Mouse (Mus musculus): ENCODE data around the gene Ramp2. TPM values are rescaled to one million over a fixed set of nuclear protein-coding genes. Genes with fewer than 3 reads are reported as not detected.

Gene Ramp2
- total RNA-seq, 2 experiments from 2014 or later = 39.5 to 61.8 TPM

DNA sequence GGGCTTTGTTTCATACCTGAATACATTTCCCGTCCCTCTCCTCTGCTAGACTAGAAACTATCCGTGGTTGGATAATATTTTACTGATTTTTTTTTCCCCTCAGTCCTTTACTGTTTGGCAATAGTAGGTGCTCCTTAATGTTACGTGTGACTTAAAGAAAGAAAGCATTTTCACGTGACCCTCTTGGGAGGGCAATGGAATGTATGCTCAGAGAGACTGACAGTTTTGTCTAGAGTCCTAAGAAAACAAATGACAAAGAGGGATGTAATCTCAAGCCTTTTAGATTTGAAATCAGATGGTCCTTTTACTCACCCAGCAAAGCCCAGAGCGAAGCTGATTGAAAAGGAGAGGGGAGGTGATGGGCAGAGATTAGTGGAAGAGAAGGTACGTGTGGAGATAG is 20.1 kb downstream of the Ramp2 start:
- no peak for DNase-seq

DNA sequence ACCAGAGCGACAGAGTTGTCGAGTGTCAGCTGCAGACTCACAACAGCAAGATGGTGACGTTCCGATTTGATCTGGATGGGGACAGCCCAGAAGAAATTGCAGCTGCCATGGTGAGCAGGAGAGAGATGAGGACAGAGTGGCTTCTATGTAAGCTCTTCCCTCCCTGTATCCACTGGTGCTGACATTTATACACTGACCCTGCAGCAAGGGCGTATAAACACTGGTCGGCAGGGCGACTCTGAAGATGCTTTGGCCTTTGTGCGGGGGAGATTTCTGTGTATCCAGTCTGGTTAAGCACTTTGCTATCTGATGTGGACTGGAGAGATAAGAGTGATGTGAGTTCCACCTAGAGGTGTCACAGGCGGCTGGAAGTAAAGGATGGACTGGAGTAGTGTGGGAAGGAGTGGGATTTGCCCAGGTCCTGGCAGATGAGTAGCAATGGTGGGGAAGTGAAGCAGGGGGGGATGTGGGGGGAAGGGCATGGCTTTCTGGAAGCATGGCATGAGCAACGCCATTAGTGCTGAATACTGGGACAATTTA is 23.8 kb downstream of the Ramp2 start:
- no peak for DNase-seq

DNA sequence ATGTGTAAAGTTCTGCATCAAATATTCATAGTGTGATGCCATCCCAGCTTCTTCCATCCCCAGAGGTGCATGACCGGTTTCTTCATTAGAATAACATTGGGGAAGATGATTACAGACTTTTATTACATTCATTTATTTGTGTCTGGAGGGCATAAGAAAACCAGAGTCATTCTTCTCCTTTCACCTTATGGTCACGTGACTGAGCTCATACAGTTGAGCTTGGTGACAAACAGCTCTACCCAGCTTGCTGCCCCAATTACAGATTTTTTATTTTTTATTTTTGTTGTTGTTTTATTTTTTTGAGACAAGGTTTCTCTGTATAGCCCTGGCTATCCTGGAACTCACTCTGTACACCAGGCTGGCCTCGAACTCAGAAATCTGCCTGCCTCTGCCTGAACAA is 26.6 kb downstream of the Ramp2 start:
- no peak for DNase-seq

DNA sequence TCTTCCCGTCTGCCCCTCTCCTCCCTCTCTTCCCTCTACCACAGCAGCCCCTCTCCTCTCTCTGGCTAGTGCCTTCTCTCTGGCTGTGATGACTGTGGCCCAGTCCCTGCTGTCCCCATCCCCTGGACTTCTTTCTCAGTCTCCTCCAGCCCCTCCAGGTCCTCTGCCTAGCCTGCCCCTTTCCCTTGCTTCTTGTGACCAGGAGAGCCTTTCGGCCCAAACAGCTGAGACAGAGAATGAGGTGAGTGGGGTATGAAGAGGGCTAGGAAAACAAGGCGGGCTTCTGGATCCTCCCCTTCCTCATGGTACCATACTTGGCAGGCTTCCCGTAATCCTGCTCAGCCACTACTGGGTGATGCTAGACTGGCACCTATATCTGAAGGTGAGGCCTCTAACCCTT is 29.5 kb downstream of the Ramp2 start:
- no peak for DNase-seq

DNA sequence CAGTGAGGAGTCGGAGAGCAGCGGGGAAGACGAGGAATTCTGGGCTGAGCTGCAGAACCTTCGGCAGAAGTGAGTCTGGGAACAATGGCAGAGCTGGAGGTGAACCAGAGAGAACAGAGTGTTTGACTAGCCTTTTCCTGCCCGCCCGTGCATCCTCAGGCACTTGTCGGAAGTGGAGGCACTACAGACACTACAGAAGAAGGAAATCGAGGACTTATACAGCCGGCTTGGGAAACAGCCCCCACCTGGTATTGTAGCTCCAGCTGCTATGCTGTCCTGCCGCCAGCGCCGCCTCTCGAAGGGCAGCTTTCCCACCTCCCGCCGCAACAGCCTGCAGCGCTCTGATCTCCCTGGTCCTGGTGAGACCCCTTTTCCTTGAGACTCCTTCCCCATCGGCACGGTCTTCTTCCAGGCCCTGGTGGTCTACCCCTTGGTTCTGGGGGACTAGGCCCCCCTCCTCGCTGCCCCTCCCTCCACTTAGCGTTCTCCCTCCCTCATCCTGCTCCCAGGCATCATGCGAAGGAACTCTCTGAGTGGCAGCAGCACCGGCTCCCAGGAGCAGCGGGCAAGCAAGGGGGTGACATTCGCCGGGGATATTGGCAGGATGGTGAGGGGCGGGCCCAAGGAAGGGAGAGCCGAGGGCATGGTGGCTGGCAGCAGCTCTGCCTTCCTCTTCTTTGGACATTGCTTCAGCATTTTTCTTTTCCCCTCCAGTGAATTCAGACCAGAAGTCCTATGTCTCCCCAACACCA is 30.7 kb downstream of the Ramp2 start:
- no peak for DNase-seq

DNA sequence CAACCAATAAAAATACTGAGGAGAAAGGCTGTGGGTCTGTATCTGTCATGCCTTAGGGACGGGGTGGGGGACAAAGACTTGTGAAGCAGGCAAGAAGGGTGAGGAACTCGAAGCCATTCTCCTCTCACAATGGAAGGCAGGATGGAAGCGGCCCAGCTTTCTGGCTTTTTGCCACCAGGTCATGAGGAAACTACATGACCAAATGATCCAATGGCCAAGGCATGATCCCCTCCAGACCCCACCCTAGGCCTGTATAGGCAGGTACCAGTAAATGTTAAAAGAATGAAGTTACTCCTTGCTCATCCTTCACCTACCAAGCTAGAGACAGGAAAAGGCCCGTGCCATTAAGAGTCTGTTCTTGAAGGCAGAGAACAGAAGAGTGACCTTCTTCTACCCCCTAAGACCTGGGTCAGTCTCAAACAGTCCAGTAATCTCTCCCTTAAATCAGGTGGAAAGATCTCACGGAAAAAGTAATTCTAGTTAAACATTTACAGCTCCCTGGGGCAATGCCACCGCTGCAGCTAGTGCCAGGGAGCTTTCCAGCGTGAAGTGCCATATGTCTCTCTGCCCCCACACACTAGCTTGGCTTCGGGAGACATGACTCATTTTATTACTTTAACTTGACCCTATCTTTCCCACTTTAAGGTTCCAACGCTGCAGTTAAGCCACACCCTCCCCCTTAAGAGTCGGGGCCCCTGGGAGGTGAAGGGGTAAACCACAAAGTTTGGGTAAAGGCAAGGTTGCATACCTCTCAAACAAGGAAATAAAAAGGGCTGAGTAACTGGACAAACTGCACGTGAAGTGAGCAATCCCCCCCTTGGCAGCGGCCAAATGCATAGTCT is 31.8 kb downstream of the Ramp2 start:
- DNase-seq = no peak

DNA sequence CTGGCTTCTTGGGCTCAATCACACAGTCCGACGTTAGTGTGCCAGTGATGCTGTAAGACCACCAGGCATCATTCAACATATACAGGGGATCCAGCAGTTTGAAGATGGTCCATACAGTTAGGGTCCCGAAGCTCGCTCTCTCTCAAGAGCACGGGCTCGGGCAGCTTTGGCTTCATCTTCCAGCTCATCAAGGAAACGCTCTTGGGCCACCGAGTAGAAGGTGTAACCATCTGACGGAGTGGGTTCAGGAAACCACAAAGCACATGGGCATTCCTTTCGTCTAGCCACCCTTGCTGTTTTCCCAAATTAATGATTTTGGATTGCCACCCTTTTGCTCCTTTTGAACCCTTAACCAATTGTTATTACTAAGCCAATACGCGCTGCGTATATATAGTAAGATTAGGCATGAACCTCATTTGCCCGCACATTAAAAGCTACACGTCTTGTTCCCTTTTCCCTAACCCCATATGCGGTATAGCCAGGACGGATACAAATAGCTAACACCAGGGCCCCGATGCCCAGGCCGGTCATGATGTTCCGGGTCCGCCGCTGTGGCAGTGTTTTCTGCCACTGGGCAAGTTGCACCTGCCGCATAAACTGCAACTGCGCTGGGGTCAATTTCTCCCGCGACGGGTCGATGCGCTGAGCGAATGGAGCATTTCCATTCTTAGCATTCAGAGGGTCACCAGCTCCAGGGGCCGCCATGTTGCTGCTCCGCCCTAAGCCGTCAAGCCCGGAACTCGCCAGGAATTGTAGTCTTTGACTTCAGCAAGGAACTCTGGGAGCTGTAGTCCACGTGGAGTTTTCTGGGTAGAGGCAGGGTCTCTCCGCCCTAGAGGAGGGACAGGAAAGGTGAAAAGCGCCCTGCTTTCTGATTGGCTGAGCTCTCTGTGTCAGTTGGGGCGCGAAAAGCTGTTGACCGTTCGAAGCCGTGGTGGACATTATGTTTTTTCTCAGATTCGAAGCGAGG is 32.7 kb downstream of the Ramp2 start, which contains the start of the genes Cntd1 and Coa3:
Gene Cntd1 (plus strand): TSS at position 790 of the 970 bp plus-strand sequence.
Gene Coa3 (minus strand): TSS at position 892 of the 970 bp plus-strand sequence.
- peak; percentile 89 to 90 for DNase-seq

DNA sequence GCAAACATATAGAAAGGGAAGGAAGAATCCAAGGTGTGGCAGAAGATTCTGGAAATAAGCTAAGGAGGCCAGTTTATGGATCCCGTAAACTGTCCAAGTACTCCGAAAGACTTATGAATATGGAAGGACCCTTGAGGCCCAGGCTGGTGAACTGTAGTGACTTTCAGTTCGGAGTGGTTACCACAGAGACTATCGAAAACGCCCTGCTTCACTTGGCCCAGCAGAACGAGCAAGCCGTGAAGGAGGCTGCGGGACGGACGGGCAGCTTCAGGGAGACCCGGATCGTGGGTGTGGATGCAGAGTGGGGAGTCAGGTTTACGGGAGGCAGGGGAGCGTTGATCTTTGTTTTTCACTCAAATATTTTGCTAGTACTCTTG is 33.4 kb downstream of the Ramp2 start:
- no peak for DNase-seq

DNA sequence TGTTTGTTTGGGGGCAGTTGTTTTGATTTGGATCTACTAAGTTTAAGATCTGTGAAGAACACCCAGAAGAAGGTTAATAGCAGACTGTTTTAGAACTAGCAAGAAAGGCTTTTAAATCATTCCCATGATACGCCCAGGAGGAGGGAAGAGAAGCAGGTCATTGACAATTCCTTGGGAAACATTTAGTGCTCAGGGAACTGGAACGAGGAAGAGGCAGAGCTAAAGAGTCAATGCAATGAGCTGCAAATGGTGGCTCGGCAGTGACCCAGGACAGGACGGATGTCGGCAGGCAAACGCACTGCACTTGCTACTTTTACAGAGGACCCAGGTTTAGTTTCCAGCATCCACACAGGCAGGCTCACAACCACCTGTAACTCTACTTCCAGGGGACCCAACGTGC is 35.0 kb downstream of the Ramp2 start:
- no peak for DNase-seq

DNA sequence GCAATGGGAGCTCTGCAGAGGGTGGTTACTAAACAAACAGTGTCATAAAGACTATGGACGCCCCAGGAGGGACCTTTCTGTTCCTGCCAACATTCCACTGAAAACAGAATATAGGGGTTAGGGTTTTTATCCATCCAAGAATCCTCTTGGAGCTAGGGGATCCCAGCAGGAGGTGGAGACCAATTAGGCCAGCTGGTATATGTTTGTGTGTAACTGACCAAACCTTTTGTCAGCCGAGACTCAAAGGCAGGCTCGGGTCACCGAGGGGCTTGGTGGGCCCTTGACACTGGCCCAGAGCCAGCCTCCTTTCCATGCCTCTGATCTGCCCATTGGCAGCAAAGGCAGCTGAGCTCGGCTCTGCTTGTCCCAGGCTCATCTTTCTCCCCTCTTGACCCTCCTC is 37.1 kb downstream of the Ramp2 start:
- DNase-seq = no peak

DNA sequence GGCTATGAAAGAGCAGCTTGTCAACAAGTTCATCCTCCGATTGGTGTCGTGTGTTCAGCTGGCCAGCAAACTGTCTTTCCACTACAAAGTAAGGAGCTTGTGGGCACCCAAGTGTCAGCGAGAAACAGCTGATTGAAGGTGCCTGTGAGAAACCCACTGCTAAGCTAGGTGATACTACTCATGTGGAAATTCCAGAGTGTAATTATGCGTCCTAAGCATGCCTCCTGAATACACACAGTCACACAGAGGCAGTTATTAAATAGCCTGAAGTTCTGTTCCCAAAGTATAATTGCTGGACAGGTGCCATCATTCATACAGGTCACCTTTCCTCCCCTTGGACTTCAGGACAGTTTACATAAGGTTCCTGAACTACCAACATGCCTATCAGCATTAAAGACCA is 38.0 kb downstream of the Ramp2 start:
- no peak for DNase-seq

DNA sequence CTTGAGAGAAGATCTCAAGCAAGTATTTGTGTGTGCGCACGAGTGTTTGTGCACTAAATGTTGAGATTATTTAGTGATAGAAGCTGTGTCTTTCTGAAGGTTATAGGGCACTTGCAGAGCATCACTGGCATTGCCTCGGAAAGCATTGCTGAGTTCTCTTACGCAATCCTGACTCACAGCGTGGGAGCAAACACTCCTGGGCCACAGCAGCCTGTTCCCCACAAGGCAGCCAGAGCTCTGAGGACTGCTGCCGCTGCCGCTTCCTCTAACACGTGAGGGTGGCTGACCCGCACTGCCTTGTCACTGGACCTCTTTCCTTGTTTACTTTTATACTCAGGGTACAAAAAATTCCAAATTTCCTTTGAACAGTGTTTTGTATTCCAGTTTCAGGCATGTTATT is 41.5 kb downstream of the Ramp2 start:
- DNase-seq = peak; percentile 74 to 80

DNA sequence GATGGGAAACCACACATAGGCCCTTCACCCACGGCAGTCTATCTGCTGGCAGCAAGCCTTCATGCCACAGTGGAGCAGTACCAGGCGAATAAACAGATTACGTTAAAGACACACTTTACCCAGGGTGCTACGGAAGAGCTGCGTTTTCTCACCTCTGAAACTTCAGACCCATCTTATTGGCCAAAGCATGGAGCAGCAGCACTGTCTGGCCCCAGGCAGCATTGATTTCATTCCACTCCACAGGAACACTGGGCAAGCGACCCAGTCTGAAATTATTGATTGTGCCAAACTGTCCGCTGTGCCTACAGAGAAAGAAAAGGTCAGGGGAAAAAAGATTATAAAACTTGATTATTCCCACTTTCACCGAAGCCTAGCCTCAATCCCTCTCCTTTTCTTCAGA is 45.4 kb downstream of the Ramp2 start:
- no peak for DNase-seq

DNA sequence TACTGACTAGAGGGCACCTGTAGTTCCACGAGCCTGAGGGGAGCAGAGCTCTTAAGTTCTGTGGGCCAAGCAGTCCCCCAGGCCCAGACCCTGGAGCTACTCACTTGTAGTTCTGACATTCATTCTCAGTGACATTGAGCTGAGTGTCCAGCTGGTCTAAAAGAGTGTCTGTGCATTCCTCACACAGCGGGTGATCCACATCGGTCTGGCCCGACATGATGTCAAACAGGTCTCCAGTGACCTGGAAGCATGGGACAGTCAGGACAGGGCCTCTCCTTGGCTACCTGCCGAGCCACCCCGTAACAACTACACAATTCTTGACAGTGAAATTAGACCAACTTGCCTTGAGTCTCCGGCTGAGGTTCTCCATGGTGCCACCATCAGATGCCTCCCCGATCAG is 49.4 kb downstream of the Ramp2 start:
- DNase-seq = no peak

DNA sequence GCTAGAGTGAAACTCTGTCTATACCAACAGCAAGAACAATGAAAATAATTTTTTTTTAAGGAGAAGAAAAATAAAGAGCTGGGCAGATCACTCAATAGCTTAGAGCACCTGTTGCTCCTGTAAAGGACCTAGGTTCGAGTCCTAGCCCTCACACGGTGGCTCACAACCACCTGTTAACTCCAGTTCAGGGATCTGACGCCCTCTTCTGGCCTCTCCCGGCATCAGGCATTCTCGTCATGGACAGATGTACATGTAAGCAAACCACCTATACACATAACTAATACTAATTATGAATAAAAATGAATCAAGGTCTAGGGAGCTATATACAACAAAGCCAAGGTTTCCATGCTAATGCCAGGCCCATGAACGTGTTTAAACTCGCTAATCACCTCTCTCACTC is 55.1 kb downstream of the Ramp2 start:
- DNase-seq = no peak

DNA sequence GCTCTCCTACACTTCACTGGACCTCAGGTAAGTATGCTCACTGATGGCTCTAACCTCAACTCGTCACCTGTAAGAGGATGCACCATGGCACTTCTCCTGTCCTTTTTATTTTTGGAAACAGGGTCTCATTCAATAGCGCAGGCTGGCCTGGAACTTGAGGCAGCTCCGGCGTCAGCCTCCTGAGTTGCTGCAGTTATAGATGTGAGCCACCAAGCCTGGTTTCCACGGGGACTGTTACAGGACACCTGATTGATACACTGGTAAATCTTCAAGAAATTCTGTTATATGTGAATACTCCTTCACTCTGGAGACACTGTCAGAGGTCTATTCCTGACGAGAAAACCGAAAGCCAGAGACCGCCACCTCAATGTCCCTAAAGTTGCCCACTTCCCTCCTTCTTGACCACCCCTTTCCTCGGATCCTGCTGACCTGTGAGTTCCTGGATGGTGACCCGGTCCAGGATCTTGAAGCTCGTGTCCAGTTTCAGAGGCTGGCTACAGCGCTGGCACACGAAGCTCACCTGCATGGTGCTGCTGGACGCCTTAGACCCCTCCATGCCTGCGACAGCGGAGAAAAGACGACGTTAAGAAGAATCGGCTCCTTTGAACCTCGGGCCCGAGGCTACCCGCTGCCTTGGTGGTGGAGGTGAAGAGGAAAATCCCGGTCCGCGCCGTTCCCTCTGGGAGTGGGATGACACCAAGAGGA is 55.6 kb downstream of the Ramp2 start:
- DNase-seq = no peak

DNA sequence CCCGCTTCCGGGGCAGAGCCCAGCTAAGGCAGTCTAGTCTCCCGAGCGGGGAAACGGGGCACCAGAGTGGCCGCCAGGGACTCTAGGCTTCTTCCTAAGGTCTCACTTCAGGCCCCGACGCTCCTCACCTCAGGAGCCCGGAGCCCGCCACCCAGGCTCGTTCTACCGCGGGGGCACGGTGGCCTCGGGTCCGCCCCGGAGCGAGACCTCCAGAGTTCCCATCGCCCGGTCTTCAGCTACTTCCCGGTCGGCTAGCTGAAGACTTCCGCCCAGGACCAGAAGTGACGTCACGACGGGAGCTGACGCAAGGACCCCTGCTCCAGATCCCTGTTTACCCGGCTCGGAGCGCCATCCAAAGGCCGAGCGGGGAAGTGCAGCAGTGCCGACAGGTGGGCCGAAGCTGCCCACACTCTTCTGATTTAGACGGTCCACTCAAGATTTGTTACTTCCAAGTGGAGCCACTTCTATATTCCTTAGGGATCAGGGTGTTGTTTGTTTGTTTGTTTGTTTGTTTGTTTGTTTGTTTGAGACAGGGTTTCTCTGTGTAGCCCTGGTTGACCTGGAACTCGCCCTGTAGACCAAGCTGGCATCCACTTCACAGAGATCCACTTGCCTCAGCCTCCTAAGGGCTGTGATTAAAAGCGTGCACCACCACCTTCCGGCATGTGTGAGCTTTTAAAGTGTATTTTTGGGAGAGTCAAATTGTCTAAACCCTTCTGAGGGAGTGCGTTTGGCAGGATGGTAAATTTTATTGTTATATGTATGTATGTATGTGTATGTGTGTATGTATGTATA is 56.4 kb downstream of the Ramp2 start, which contains the start of gene Becn1:
Gene Becn1 (minus strand): TSS at position 283 of the 795 bp plus-strand sequence.
- DNase-seq = peak; percentile 98

DNA sequence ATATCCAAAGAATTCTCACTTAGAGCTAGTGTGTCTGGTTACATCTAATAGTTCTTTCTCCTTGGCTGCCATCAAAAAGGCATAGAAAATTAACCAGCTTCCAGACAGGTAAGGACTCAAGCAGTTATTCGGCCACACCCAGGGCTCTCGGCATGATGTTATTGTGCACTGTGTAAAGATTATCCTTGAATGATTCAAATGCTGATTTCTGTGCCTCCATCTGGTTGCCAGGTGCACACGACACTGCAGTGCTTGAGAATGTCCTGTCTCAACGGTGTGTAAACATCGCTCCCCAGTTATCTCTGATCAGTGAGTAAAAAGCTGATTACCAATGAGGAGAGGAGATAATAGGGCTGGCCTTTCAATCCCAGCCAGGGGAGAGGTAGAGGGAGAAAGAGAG is 61.9 kb downstream of the Ramp2 start:
- no peak for DNase-seq
